Mouse (Mus musculus): ENCODE data around the gene Tmem119. TPM values are rescaled to one million over a fixed set of nuclear protein-coding genes. Genes with fewer than 3 reads are reported as not detected.
"Not testable (repeated sequence)": the region's sequence is repeated elsewhere in the genome, so short reads cannot be mapped to it uniquely, and the experiment has no call there.

Gene Tmem119
- polyA plus RNA-seq, 1 experiment = 1.8 TPM

DNA sequence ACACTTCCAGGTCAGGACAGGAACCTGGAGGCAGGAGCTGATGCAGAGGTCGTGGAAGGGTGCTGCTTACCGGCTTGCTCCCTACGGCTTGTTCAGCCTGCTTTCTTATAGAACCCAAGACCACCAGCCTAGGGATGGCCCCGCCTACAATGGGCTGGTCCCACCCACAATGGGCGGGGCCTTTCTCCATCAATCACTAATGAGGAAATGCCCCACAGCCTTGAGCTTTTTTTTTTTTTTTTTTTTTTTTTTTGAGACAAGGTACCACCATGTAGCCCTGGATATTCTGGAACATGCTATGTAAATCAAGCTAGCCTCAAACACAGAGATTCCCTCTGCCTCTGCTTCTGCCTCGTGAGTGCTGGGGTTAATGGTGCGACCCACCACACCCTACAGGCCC, 18.4 kb downstream of the Tmem119 start:
- Histone ChIP-seq H3K4me1 (ENCODE audit: control insufficient read depth, insufficient read depth, low read length) (peaks cover 2% of the 10 kb centered on the region), H3K4me3 (replicated peaks; ENCODE audit: control insufficient read depth, low read depth, low read length) (no peak overlapping the region), H3K27ac (ENCODE audit: control insufficient read depth, insufficient read depth, low read depth, low read length, poor library complexity) (no peak overlapping the region)
- TF ChIP-seq POLR2A (IDR thresholded peaks at IDR 0.05; ENCODE audit: borderline replicate concordance, control insufficient read depth, low read depth, low read length) = no peak
- no peak for TF ChIP-seq CTCF (IDR thresholded peaks at IDR 0.05; ENCODE audit: control insufficient read depth, insufficient read depth, low read length)
- WGBS = 72% methylated on average over 7 of the region's 7 CpGs

DNA sequence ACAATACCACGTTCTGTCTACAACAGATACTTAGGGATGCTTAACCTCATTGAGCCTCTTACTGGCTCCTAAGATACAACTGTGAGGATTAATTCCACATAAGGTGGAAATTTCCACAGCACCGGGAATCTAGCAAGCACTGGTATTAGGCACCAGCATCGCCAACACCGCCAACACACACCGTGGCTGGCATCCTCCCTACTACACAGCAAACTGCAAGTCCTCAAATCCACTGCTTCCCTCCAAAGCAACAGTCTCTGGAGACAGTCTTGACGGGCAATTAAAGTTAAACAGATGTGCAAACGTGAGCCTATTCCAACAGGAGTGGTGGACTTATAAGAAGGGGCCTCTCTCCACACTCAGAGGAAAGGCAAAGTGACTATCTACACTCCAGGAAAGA, 19.1 kb downstream of the Tmem119 start:
- peaks cover 2% of the 10 kb centered on the region for H3K4me1 ChIP-seq (ENCODE audit: control insufficient read depth, insufficient read depth, low read length)
- H3K27ac ChIP-seq (ENCODE audit: control insufficient read depth, insufficient read depth, low read depth, low read length, poor library complexity) = no peak overlapping the region
- no peak overlapping the region for H3K4me3 ChIP-seq (replicated peaks; ENCODE audit: control insufficient read depth, low read depth, low read length)
- 83% methylated on average over 7 of the region's 7 CpGs for WGBS
- TF ChIP-seq POLR2A (IDR thresholded peaks at IDR 0.05; ENCODE audit: borderline replicate concordance, control insufficient read depth, low read depth, low read length) (no peak), CTCF (IDR thresholded peaks at IDR 0.05; ENCODE audit: control insufficient read depth, insufficient read depth, low read length) (no peak)

DNA sequence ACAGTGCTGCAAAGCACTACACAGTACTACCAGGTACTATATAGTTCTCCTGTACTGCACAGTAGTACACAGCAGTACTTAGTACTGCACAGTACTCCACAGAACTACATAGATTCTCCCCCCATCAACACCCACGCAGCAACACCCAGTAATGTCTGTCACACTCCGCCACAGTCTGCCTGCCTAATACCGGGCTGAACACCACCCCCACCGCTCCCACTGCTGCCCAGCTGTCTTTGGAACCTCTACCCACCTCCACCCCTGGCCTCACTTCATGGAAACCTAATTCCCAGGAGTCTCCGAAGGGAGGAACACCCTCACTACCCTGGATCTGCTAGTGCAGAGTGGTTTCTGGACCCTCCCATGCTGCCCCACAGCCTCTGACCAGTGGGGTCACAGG, 19.6 kb downstream of the Tmem119 start:
- TF ChIP-seq POLR2A (IDR thresholded peaks at IDR 0.05; ENCODE audit: borderline replicate concordance, control insufficient read depth, low read depth, low read length) (no peak), CTCF (IDR thresholded peaks at IDR 0.05; ENCODE audit: control insufficient read depth, insufficient read depth, low read length) (no peak)
- H3K4me3 ChIP-seq (replicated peaks; ENCODE audit: control insufficient read depth, low read depth, low read length) = no peak overlapping the region
- WGBS = 89% methylated on average over 5 of the region's 5 CpGs
- no peak overlapping the region for H3K27ac ChIP-seq (ENCODE audit: control insufficient read depth, insufficient read depth, low read depth, low read length, poor library complexity)
- peaks cover 5% of the 10 kb centered on the region for H3K4me1 ChIP-seq (ENCODE audit: control insufficient read depth, insufficient read depth, low read length)

DNA sequence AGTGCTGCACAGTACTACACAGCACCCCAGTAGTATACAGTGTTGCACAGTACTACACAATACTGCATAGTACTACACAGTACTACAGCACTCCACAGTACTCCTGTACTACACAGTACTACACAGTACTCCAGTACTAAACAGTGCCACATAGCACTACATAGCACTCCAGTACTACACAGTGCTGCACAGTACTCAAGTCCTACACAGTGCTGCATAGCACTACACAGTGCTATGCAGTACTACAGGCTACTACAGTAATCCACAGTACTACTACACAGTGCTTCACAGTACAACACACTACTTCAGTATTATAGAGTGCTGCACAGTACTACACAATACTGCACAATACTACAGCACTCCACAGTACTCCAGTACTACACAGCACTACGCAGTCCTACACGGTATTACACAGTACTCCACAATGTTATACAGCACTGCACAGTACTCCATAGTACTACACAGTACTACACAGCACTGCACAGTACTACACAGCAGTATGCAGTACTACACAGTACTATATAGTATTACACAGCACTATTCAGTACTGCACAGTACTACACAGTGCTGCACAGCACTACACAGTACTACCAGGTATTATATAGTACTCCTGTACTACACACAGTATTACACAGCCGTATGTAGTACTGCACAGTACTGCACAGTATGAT, 20.1 kb downstream of the Tmem119 start:
- Histone ChIP-seq H3K27ac (ENCODE audit: control insufficient read depth, insufficient read depth, low read depth, low read length, poor library complexity) (no peak overlapping the region), H3K4me1 (ENCODE audit: control insufficient read depth, insufficient read depth, low read length) (peaks cover 5% of the 10 kb centered on the region), H3K4me3 (replicated peaks; ENCODE audit: control insufficient read depth, low read depth, low read length) (no peak overlapping the region)
- 90% methylated on average over 3 of the region's 3 CpGs for WGBS
- TF ChIP-seq POLR2A (IDR thresholded peaks at IDR 0.05; ENCODE audit: borderline replicate concordance, control insufficient read depth, low read depth, low read length) = no peak
- no peak for TF ChIP-seq CTCF (IDR thresholded peaks at IDR 0.05; ENCODE audit: control insufficient read depth, insufficient read depth, low read length)

- Histone ChIP-seq H3K4me3 (replicated peaks; ENCODE audit: control insufficient read depth, low read depth, low read length) (no peak overlapping the region), H3K27ac (ENCODE audit: control insufficient read depth, insufficient read depth, low read depth, low read length, poor library complexity) (no peak overlapping the region), H3K4me1 (ENCODE audit: control insufficient read depth, insufficient read depth, low read length) (peaks cover 5% of the 10 kb centered on the region)
- TF ChIP-seq POLR2A (IDR thresholded peaks at IDR 0.05; ENCODE audit: borderline replicate concordance, control insufficient read depth, low read depth, low read length) (no peak), CTCF (IDR thresholded peaks at IDR 0.05; ENCODE audit: control insufficient read depth, insufficient read depth, low read length) (no peak)
- 83% methylated on average over 5 of the region's 5 CpGs for WGBS
Measured at GRCm38 (mm10) chr5:113779569-113779968, 20.7 kb downstream of the Tmem119 start.

DNA sequence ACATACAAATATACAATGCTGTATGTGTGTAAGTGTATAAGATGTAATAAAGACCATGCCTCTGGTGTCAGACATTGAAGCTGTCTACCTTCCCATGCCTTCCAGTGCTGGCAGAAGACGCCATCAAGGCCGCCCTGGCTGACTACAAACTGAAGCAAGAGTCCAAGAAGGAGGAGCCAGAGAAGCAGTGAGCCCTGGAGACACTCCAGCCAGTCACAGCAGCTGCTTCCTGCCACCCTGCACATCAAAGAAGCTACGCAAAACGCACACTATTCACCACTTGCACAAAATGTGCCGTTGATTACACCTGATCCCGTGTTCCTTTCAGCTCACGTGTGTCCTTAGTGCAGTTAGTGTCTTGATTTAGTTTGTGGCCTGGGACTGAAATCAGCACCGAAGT, 22.6 kb downstream of the Tmem119 start:
- H3K27ac ChIP-seq (ENCODE audit: control insufficient read depth, insufficient read depth, low read depth, low read length, poor library complexity); H3K4me3 ChIP-seq (replicated peaks; ENCODE audit: control insufficient read depth, low read depth, low read length); H3K4me1 ChIP-seq (ENCODE audit: control insufficient read depth, insufficient read depth, low read length): not testable (repeated sequence)
- 60% methylated on average over 8 of the region's 8 CpGs for WGBS

GRCm38 (mm10) chr5:113776896-113777226, 23.5 kb downstream of the Tmem119 start:
- peak; percentile 80 for TF ChIP-seq POLR2A (IDR thresholded peaks at IDR 0.05; ENCODE audit: borderline replicate concordance, control insufficient read depth, low read depth, low read length)
- TF ChIP-seq CTCF (IDR thresholded peaks at IDR 0.05; ENCODE audit: control insufficient read depth, insufficient read depth, low read length) = peak; percentile 8; the same call in 1 of the 2 replicates
- Histone ChIP-seq H3K27ac (ENCODE audit: control insufficient read depth, insufficient read depth, low read depth, low read length, poor library complexity) (peak overlapping the region; percentile 88), H3K4me3 (replicated peaks; ENCODE audit: control insufficient read depth, low read depth, low read length) (no peak overlapping the region), H3K4me1 (ENCODE audit: control insufficient read depth, insufficient read depth, low read length) (peaks cover 5% of the 10 kb centered on the region)
- WGBS = 23% methylated on average over 8 of the region's 8 CpGs

- WGBS = 18% methylated on average over 15 of the region's 15 CpGs
- TF ChIP-seq POLR2A (IDR thresholded peaks at IDR 0.05; ENCODE audit: borderline replicate concordance, control insufficient read depth, low read depth, low read length) = 0 out of 2 replicates have a peak, but pooled peaks have one; percentile 13
- no peak for TF ChIP-seq CTCF (IDR thresholded peaks at IDR 0.05; ENCODE audit: control insufficient read depth, insufficient read depth, low read length)
- H3K27ac ChIP-seq (ENCODE audit: control insufficient read depth, insufficient read depth, low read depth, low read length, poor library complexity) = peak overlapping the region; percentile 88
- H3K4me1 ChIP-seq (ENCODE audit: control insufficient read depth, insufficient read depth, low read length) = peaks cover 5% of the 10 kb centered on the region
- no peak overlapping the region for H3K4me3 ChIP-seq (replicated peaks; ENCODE audit: control insufficient read depth, low read depth, low read length)
Measured at GRCm38 (mm10) chr5:113776128-113776895, 24.0 kb downstream of the Tmem119 start.
